Mouse (Mus musculus) liver, embryonic 13.5 days (tissue): ENCODE data around the gene Ccdc38. TPM values are rescaled to one million over a fixed set of nuclear protein-coding genes. Genes with fewer than 3 reads are reported as not detected.
A peak's percentile ranks its signal among the peaks of the same experiment; 100 is the strongest.

ENCODE experiments used
- ATAC-seq: fragments of 200-750 bp; cut with Nextera tagmentation; 2 replicates; pipeline ENCODE4 v1.8.0; 2017; ENCODE audit warnings: low read depth, mild to moderate bottlenecking, moderate number of reproducible peaks, moderate library complexity
- DNase-seq: peaks from one replicate; pipeline ENCODE4 v3.0.0; 2022
- H3K27ac ChIP-seq: fragments of 300-500 bp; sonication (generic); 2 replicates; pipeline ENCODE4 v1.5.1; 2015; ENCODE audit warnings: moderate library complexity, mild to moderate bottlenecking, inconsistent platforms
- H3K27me3 ChIP-seq: fragments of 300-500 bp; sonication (generic); 2 replicates; pipeline ENCODE4 v1.6.1; 2015; ENCODE audit warnings: mild to moderate bottlenecking, inconsistent platforms
- H3K36me3 ChIP-seq: fragments of 300-500 bp; sonication (generic); 2 replicates; pipeline ENCODE4 v1.6.1; 2015; ENCODE audit warnings: mild to moderate bottlenecking, inconsistent platforms
- H3K4me1 ChIP-seq: fragments of 300-500 bp; sonication (generic); replicated peaks from 2 replicates; pipeline ENCODE4 v1.6.1; 2015; ENCODE audit warnings: inconsistent platforms
- H3K4me2 ChIP-seq: fragments of 300-500 bp; sonication (generic); 2 replicates; pipeline ENCODE4 v1.6.1; 2015; ENCODE audit warnings: inconsistent platforms, mild to moderate bottlenecking, moderate library complexity
- H3K4me3 ChIP-seq: fragments of 300-500 bp; sonication (generic); replicated peaks from 2 replicates; pipeline ENCODE4 v1.5.1; 2015; ENCODE audit warnings: mild to moderate bottlenecking, inconsistent platforms
- H3K9ac ChIP-seq: fragments of 300-500 bp; sonication (generic); 2 replicates; pipeline ENCODE4 v1.6.1; 2015; ENCODE audit warnings: mild to moderate bottlenecking, inconsistent platforms
- H3K9me3 ChIP-seq: fragments of 300-500 bp; sonication (generic); replicated peaks from 2 replicates; pipeline ENCODE4 v1.6.1; 2016; ENCODE audit warnings: inconsistent platforms
- WGBS: fragments of 180-500 bp; shearing (Covaris S2); methylation state at CpG from one replicate; pipeline ENCODE4 v1.1.7; 2015; ENCODE audit not compliant: insufficient replicate concordance; 5-methylcytosine and 5-hydroxymethylcytosine counted together
- polyA plus RNA-seq: library from polyadenylated mRNA; unstranded; fragments of >200 nt; fragmentation: Nextera tagmentation; extraction: Ambion mirVana; gene quantifications from 2 replicates; pipeline ENCODE4 v1.2.1, GENCODE M21; 2015

Ccdc38 gene
- polyA plus RNA-seq, 1 experiment from 2014 or later = 0.20 TPM

GRCm38 (mm10) chr10:93610896-93611295 is 70.5 kb downstream of the Ccdc38 start:
- Histone ChIP-seq H3K27me3 (no peaks in the 10 kb centered on the region), H3K4me2 (no peak overlapping the region), H3K4me1 (peaks cover 11% of the 10 kb centered on the region; the same call in 1 of the 2 replicates), H3K9ac (no peak overlapping the region), H3K9me3 (no peaks in the 10 kb centered on the region), H3K27ac (no peak overlapping the region), H3K36me3 (no peaks in the 10 kb centered on the region), H3K4me3 (no peak overlapping the region)
- 96% methylated on average over 1 of the region's 1 CpGs for WGBS
- DNase-seq = no peak
- no peak for ATAC-seq

GRCm38 (mm10) chr10:93611419-93612007 is 71.1 kb downstream of the Ccdc38 start:
- Histone ChIP-seq H3K4me3 (no peak overlapping the region), H3K36me3 (no peaks in the 10 kb centered on the region), H3K27ac (no peak overlapping the region), H3K4me1 (peaks cover 11% of the 10 kb centered on the region; the same call in 1 of the 2 replicates), H3K9ac (no peak overlapping the region), H3K27me3 (no peaks in the 10 kb centered on the region), H3K9me3 (no peaks in the 10 kb centered on the region), H3K4me2 (no peak overlapping the region)
- DNase-seq (no peak), ATAC-seq (no peak)
- 39% methylated on average over 18 of the region's 18 CpGs for WGBS

GRCm38 (mm10) chr10:93614850-93615249 is 74.4 kb downstream of the Ccdc38 start:
- Histone ChIP-seq H3K36me3 (no peaks in the 10 kb centered on the region), H3K4me2 (no peak overlapping the region), H3K4me3 (no peak overlapping the region), H3K9me3 (no peaks in the 10 kb centered on the region), H3K27ac (no peak overlapping the region), H3K9ac (no peak overlapping the region), H3K4me1 (peaks cover 11% of the 10 kb centered on the region; the same call in 1 of the 2 replicates), H3K27me3 (no peaks in the 10 kb centered on the region)
- 39% methylated on average over 8 of the region's 8 CpGs for WGBS
- ATAC-seq (no peak), DNase-seq (no peak)

- H3K9me3 ChIP-seq = no peaks in the 10 kb centered on the region
- 58% methylated on average over 7 of the region's 7 CpGs for WGBS
- no peak for ATAC-seq
Measured at GRCm38 (mm10) chr10:93620438-93621179, 80.2 kb downstream of the Ccdc38 start.

GRCm38 (mm10) chr10:93623725-93624124 is 83.3 kb downstream of the Ccdc38 start:
- Histone ChIP-seq H3K27ac (no peak overlapping the region), H3K27me3 (no peaks in the 10 kb centered on the region), H3K4me2 (peak overlapping the region; percentile 11; the same call in 1 of the 2 replicates), H3K36me3 (no peaks in the 10 kb centered on the region), H3K9me3 (no peaks in the 10 kb centered on the region), H3K9ac (no peak overlapping the region), H3K4me3 (no peak overlapping the region), H3K4me1 (0 out of 2 replicates have a peak, but pooled peaks cover 4% of the 10 kb centered on the region)
- ATAC-seq (peak; percentile 67), DNase-seq (no peak)
- WGBS = 59% methylated on average over 9 of the region's 9 CpGs

More at GRCm38 (mm10) chr10:93620438-93621179, 80.2 kb downstream of the Ccdc38 start:
- DNase-seq = no peak
- Histone ChIP-seq H3K36me3 (no peaks in the 10 kb centered on the region), H3K9ac (no peak overlapping the region), H3K4me2 (no peak overlapping the region), H3K27me3 (no peaks in the 10 kb centered on the region), H3K4me1 (0 out of 2 replicates have a peak, but pooled peaks cover 4% of the 10 kb centered on the region), H3K4me3 (no peak overlapping the region), H3K27ac (no peak overlapping the region)

GRCm38 (mm10) chr10:93624151-93624550 is 83.7 kb downstream of the Ccdc38 start:
- Histone ChIP-seq H3K4me1 (0 out of 2 replicates have a peak, but pooled peaks cover 4% of the 10 kb centered on the region), H3K36me3 (no peaks in the 10 kb centered on the region), H3K9me3 (no peaks in the 10 kb centered on the region), H3K4me2 (peak overlapping the region; percentile 11; the same call in 1 of the 2 replicates), H3K27me3 (no peaks in the 10 kb centered on the region), H3K4me3 (no peak overlapping the region), H3K27ac (no peak overlapping the region), H3K9ac (no peak overlapping the region)
- ATAC-seq (no peak), DNase-seq (no peak)
- 64% methylated on average over 10 of the region's 10 CpGs for WGBS

GRCm38 (mm10) chr10:93630310-93630709 is 89.9 kb downstream of the Ccdc38 start:
- 0 out of 2 replicates have a peak, but pooled peaks cover under 1% of the 10 kb centered on the region for H3K27me3 ChIP-seq
- no peaks in the 10 kb centered on the region for H3K4me1 ChIP-seq
- no peaks in the 10 kb centered on the region for H3K36me3 ChIP-seq
- no peak overlapping the region for H3K4me2 ChIP-seq
- no peak overlapping the region for H3K9ac ChIP-seq
- H3K27ac ChIP-seq = no peak overlapping the region
- no peaks in the 10 kb centered on the region for H3K9me3 ChIP-seq
- H3K4me3 ChIP-seq = no peak overlapping the region
- ATAC-seq (no peak), DNase-seq (no peak)
- 83% methylated on average over 5 of the region's 5 CpGs for WGBS

- H3K4me1 ChIP-seq = no peaks in the 10 kb centered on the region
- 47% methylated on average over 4 of the region's 4 CpGs for WGBS
- H3K9ac ChIP-seq = no peak overlapping the region
- no peak overlapping the region for H3K4me3 ChIP-seq
- DNase-seq (no peak), ATAC-seq (no peak)
- H3K9me3 ChIP-seq = no peaks in the 10 kb centered on the region
- H3K27me3 ChIP-seq = peaks cover 17% of the 10 kb centered on the region
- no peak overlapping the region for H3K4me2 ChIP-seq
- H3K27ac ChIP-seq = no peak overlapping the region
- no peaks in the 10 kb centered on the region for H3K36me3 ChIP-seq
Measured at GRCm38 (mm10) chr10:93632086-93632485, 91.7 kb downstream of the Ccdc38 start.

GRCm38 (mm10) chr10:93633563-93633962 is 93.1 kb downstream of the Ccdc38 start:
- ATAC-seq (no peak), DNase-seq (no peak)
- H3K36me3 ChIP-seq = no peaks in the 10 kb centered on the region
- H3K4me2 ChIP-seq = no peak overlapping the region
- no peak overlapping the region for H3K27ac ChIP-seq
- peaks cover 27% of the 10 kb centered on the region for H3K27me3 ChIP-seq
- WGBS = 67% methylated on average over 5 of the region's 5 CpGs
- no peak overlapping the region for H3K9ac ChIP-seq
- no peaks in the 10 kb centered on the region for H3K9me3 ChIP-seq
- H3K4me1 ChIP-seq = no peaks in the 10 kb centered on the region
- H3K4me3 ChIP-seq = no peak overlapping the region
